Mouse (Mus musculus): ENCODE measurements around the gene Gemin5. TPM values are rescaled to one million over a fixed set of nuclear protein-coding genes. Genes with fewer than 3 reads are reported as not detected.

The Gemin5 gene
- polyA plus RNA-seq, 1 experiment = 18.7 TPM

DNA sequence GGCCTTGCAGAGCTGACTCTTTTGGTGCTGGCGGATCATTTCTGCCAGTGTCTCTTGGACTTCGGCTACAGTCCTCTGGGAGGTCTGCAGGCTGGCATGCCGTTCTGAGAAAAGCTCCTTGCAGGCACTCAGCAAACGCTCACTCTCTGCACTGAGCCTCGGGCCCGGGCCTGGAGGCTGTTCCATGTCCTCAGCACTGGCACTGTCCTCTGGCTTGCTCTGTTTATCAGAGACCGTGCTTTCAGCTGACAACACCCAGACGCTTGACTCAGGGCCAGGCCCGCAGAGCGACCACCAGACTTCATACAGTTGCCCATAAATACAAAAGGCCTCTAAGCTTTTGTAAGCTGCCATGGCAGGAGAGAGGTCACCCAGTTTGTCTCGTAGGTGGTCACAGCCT, 43.3 kb downstream of the Gemin5 start:
- Histone ChIP-seq H3K36me3 (ENCODE audit: control insufficient read depth, insufficient read depth) (peaks cover 31% of the 10 kb centered on the region), H3K4me3 (no peak overlapping the region), H3K27me3 (ENCODE audit: control insufficient read depth, insufficient read depth, insufficient read length) (no peaks in the 10 kb centered on the region), H3K79me2 (ENCODE audit: control insufficient read depth, insufficient read depth) (no peaks in the 10 kb centered on the region), H3ac (ENCODE audit: control insufficient read depth, insufficient read length) (no peak overlapping the region), H3K4me2 (ENCODE audit: low read depth) (no peak overlapping the region)
- TF ChIP-seq TCF12 (IDR thresholded peaks at IDR 0.05; ENCODE audit: insufficient read depth, poor library complexity, severe bottlenecking) (no peak), USF1 (IDR thresholded peaks at IDR 0.05; ENCODE audit: low read depth) (no peak), E2F4 (IDR thresholded peaks at IDR 0.05; ENCODE audit: insufficient read depth) (no peak), TCF3 (IDR thresholded peaks at IDR 0.05; ENCODE audit: insufficient read length, low read depth) (no peak), REST (IDR thresholded peaks at IDR 0.05; ENCODE audit: insufficient read depth, insufficient read length) (no peak), CEBPB (IDR thresholded peaks at IDR 0.05; ENCODE audit: insufficient read depth, poor library complexity, severe bottlenecking) (no peak), POLR2AphosphoS2 (IDR thresholded peaks at IDR 0.05; ENCODE audit: insufficient read length, low read depth) (no peak)

DNA sequence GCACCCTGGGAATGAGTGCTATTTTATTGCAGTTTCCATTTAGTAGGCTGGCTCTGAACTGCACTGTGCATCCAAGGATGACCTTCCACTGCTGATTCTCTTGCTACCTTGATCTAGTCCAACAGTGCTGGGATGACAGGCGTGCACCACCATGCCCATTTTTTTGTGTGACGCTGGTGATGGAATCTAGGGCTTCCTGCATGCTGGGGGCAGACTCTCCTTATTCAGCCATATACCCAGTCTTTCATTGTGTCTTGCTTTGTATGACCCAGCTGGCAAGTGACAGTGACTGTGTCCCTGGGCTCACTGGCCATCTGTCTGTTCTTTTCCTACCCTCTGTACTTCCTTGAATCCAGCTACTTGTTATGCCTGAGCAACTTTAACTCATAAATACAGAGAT, 44.6 kb downstream of the Gemin5 start:
- H3K36me3 ChIP-seq (ENCODE audit: control insufficient read depth, insufficient read depth) = peaks cover 34% of the 10 kb centered on the region
- TF ChIP-seq POLR2AphosphoS2 (IDR thresholded peaks at IDR 0.05; ENCODE audit: insufficient read length, low read depth) (peak; percentile 27), CEBPB (IDR thresholded peaks at IDR 0.05; ENCODE audit: insufficient read depth, poor library complexity, severe bottlenecking) (no peak)
- no peaks in the 10 kb centered on the region for H3K79me2 ChIP-seq (ENCODE audit: control insufficient read depth, insufficient read depth)
- no peak overlapping the region for H3ac ChIP-seq (ENCODE audit: control insufficient read depth, insufficient read length)
- H3K4me3 ChIP-seq = no peak overlapping the region
- no peaks in the 10 kb centered on the region for H3K27me3 ChIP-seq (ENCODE audit: control insufficient read depth, insufficient read depth, insufficient read length)
- no peak overlapping the region for H3K4me2 ChIP-seq (ENCODE audit: low read depth)

DNA sequence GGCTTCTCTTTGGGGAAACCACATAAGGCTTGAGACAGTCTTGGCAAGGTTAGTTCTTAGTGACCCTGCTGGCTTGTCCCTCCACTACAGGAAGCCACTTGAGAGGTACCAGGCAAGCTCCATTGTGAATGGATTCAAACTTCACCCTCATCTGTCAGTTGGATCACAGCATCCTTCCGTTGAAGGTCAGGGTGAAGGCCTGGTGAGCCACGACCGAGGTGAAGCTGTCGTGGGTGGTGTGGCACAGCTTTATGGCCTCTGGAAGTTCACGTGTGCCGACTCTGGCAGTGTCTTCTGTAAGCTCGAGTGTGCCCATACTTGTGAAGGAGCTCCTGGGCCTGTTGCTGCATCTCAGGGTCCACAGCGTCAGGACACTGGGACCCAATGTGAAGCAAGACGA, 47.0 kb downstream of the Gemin5 start:
- H3K4me3 ChIP-seq = no peak overlapping the region
- peaks cover 28% of the 10 kb centered on the region for H3K36me3 ChIP-seq (ENCODE audit: control insufficient read depth, insufficient read depth)
- no peak overlapping the region for H3ac ChIP-seq (ENCODE audit: control insufficient read depth, insufficient read length)
- TF ChIP-seq POLR2A (IDR thresholded peaks at IDR 0.05; ENCODE audit: insufficient read length, low read depth) = no peak
- TF ChIP-seq POLR2AphosphoS2 (IDR thresholded peaks at IDR 0.05; ENCODE audit: insufficient read length, low read depth) = peak; percentile 34
- no peaks in the 10 kb centered on the region for H3K27me3 ChIP-seq (ENCODE audit: control insufficient read depth, insufficient read depth, insufficient read length)
- H3K79me2 ChIP-seq (ENCODE audit: control insufficient read depth, insufficient read depth) = no peaks in the 10 kb centered on the region
- H3K4me2 ChIP-seq (ENCODE audit: low read depth) = no peak overlapping the region

DNA sequence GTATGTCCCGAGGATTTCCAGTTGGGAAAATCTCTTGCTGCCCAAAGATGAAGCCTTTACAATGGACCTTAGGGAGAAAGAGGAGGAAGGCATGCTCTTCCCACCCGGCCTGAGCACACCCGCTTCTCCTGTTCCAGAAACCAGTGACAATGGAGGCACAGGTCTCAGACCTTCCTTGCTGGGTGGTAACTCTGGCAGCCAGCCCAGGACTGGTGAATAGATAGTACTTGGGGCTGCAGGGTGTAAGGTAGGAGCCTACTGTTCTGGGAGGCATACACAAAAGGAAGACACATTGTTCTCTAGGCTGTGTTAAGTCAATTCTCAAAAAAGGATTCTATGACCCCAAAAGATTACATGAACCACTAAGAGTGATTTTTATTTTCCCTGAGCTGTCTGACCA, 47.7 kb downstream of the Gemin5 start:
- Histone ChIP-seq H3ac (ENCODE audit: control insufficient read depth, insufficient read length) (no peak overlapping the region), H3K36me3 (ENCODE audit: control insufficient read depth, insufficient read depth) (peaks cover 27% of the 10 kb centered on the region), H3K4me3 (no peak overlapping the region), H3K4me2 (ENCODE audit: low read depth) (no peak overlapping the region), H3K79me2 (ENCODE audit: control insufficient read depth, insufficient read depth) (no peaks in the 10 kb centered on the region), H3K27me3 (ENCODE audit: control insufficient read depth, insufficient read depth, insufficient read length) (no peaks in the 10 kb centered on the region)
- TF ChIP-seq USF1 (IDR thresholded peaks at IDR 0.05; ENCODE audit: low read depth) (no peak), POLR2AphosphoS2 (IDR thresholded peaks at IDR 0.05; ENCODE audit: insufficient read length, low read depth) (no peak), MYOG (IDR thresholded peaks at IDR 0.05; ENCODE audit: control insufficient read depth in 1 of 3, insufficient read depth in 1 of 3, insufficient read length in 2 of 3, low read depth in 2 of 3) (no peak), CEBPB (IDR thresholded peaks at IDR 0.05; ENCODE audit: insufficient read depth, poor library complexity, severe bottlenecking) (no peak), E2F4 (IDR thresholded peaks at IDR 0.05; ENCODE audit: insufficient read depth) (no peak), REST (IDR thresholded peaks at IDR 0.05; ENCODE audit: insufficient read depth, insufficient read length) (no peak), SRF (IDR thresholded peaks at IDR 0.05; ENCODE audit: control insufficient read depth, insufficient read length, low read depth) (no peak), POLR2A (IDR thresholded peaks at IDR 0.05; ENCODE audit: insufficient read length, low read depth) (no peak), TCF12 (IDR thresholded peaks at IDR 0.05; ENCODE audit: insufficient read depth, poor library complexity, severe bottlenecking) (no peak), MYOD1 (IDR thresholded peaks at IDR 0.05; ENCODE audit: control insufficient read depth in 1 of 3, insufficient read length in 2 of 3, low read depth in 2 of 3) (no peak), TCF3 (IDR thresholded peaks at IDR 0.05; ENCODE audit: insufficient read length, low read depth) (no peak), MAX (IDR thresholded peaks at IDR 0.05; ENCODE audit: low read depth) (no peak)

DNA sequence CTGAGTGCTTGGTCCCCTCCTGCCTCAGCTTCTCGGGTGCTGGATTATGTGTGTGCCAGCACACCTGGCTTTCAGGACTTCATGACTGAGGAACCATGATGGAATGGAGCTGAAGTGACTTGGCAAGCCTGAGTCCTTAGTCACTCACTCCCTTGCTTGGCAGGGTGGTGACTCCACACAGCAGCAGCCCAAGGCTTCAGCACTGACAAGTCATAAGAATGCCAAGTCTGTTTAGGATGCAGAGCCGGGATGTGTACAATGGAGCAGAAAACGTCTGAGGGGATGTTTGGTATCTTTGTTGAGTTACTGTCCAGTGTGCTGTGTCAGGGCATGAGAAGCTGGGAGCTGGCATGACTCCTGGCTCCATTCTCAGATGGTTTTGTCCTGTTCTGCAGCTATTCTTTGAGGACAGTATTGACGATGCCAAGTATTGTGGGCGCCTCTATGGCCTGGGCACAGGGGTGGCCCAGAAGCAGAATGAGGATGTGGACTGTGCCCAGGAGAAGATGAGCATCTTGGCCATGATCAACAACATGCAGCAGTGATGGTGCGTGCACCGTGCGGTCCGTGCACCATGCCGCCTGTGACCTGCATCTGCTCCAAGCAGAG, 51.2 kb downstream of the Gemin5 start:
- Histone ChIP-seq H3K36me3 (ENCODE audit: control insufficient read depth, insufficient read depth) (peaks cover 32% of the 10 kb centered on the region), H3K4me3 (no peak overlapping the region), H3K79me2 (ENCODE audit: control insufficient read depth, insufficient read depth) (no peaks in the 10 kb centered on the region), H3K4me2 (ENCODE audit: low read depth) (no peak overlapping the region), H3ac (ENCODE audit: control insufficient read depth, insufficient read length) (no peak overlapping the region), H3K27me3 (ENCODE audit: control insufficient read depth, insufficient read depth, insufficient read length) (no peaks in the 10 kb centered on the region)
- TF ChIP-seq POLR2AphosphoS2 (IDR thresholded peaks at IDR 0.05; ENCODE audit: insufficient read length, low read depth) (peak; percentile 11), TCF12 (IDR thresholded peaks at IDR 0.05; ENCODE audit: insufficient read depth, poor library complexity, severe bottlenecking) (no peak)

DNA sequence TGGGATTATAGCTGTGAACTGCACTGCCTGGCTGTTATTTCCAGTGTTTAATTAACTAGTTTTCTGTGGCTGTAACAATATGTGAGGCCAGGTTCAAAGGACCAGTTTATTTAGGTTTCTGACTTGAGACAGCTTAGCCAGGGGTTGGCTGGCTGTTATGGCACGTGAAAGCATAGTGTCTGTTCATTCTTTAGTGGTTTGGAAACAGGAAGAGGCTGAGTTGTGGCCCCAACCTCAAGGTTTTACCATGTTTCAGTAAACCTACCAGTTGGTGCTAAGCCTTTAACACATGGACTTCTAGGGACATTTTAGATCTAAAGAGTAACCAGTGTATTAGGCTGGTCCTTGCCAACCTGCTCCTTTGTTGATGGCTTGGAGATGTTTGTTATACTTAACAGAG, 51.8 kb downstream of the Gemin5 start:
- Histone ChIP-seq H3K79me2 (ENCODE audit: control insufficient read depth, insufficient read depth) (no peaks in the 10 kb centered on the region), H3K4me2 (ENCODE audit: low read depth) (no peak overlapping the region), H3ac (ENCODE audit: control insufficient read depth, insufficient read length) (no peak overlapping the region), H3K27me3 (ENCODE audit: control insufficient read depth, insufficient read depth, insufficient read length) (no peaks in the 10 kb centered on the region), H3K4me3 (no peak overlapping the region), H3K36me3 (ENCODE audit: control insufficient read depth, insufficient read depth) (peaks cover 32% of the 10 kb centered on the region)
- no peak for TF ChIP-seq CEBPB (IDR thresholded peaks at IDR 0.05; ENCODE audit: insufficient read depth, poor library complexity, severe bottlenecking)
- TF ChIP-seq POLR2AphosphoS2 (IDR thresholded peaks at IDR 0.05; ENCODE audit: insufficient read length, low read depth) = no peak
- TF ChIP-seq REST (IDR thresholded peaks at IDR 0.05; ENCODE audit: insufficient read depth, insufficient read length) = no peak
- TF ChIP-seq USF1 (IDR thresholded peaks at IDR 0.05; ENCODE audit: low read depth) = no peak
- TF ChIP-seq E2F4 (IDR thresholded peaks at IDR 0.05; ENCODE audit: insufficient read depth) = no peak
